Mouse (Mus musculus): ENCODE measurements around the gene Anks1. TPM values are rescaled to one million over a fixed set of nuclear protein-coding genes. Genes with fewer than 3 reads are reported as not detected.

The Anks1 gene
- total RNA-seq, 4 experiments from 2014 or later = 6.3 to 9.2 (median 7.9) TPM

DNA sequence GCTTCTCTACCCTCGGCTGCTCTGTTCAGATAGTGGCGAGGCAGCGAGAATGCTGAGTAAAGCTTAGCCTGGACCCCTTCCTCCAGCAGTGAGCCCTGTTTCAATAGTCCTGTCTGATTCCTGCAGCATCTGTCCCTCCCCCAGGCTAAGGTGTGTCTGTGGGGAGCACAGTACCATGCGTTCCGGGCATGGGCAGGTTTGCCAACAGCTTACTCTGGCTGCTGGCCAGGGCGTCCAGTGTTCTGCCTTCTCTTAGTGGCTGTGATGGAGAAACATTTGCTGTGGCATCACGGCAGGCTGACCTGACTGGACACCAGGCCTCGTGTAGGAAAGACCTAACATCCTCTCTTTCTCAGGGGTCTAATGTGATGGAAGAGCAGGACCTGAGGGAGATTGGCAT is 141.1 kb downstream of the Anks1 start:
- no peak for DNase-seq (ENCODE audit: low spot score in 2 of 2)

DNA sequence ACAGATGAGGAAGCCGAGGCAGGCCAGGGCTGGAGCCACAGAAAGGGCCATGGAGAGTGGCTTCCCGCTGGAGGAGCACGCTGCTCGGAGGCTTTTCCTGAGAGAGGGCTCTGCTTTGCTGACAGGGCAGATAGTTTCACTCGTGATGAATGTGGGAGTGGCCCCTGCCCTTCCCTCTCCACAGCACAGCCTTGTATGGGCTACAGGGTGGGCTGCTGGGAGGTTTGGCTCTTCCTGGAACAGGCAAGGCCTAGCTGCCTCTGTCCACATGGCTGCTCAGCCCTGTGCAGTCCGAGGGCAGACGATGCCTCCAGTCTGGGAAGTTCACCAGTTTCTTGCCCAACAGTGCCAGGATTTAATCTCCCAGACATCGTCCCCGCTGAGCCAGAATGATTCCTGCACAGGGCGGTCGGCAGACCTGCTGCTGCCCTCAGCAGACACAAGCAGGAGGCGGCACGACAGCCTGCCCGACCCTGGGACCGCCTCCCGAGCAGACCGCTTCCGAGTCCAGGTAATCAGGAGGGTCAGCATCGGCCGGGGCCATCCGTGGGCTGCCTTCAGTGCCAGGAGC is 143.3 kb downstream of the Anks1 start:
- DNase-seq (ENCODE audit: low spot score in 2 of 2) = no peak

DNA sequence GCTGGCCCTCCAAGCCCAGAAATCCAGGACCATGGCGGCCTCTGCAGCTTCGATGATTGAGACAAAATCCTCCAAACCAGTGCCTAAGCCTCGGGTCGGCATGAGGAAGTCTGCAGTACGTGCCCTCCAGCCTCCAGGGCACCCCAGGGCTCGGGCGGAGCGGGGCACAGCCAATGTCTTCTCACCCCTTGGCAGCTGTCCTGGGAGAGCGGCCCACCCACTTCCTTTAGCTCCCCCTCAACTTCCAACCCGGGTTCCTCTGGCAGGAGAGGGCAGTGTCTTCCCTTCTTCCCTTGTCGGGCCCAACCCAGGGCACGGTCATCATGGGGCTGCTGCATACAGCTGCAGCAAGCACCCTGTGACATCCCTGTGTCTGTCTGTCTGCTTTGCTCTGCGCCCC is 149.2 kb downstream of the Anks1 start:
- DNase-seq (ENCODE audit: low spot score in 2 of 2) = no peak

GRCm38 (mm10) chr17:28060681-28061080 is 151.6 kb downstream of the Anks1 start:
- DNase-seq (ENCODE audit: low spot score in 2 of 2) = no peak

DNA sequence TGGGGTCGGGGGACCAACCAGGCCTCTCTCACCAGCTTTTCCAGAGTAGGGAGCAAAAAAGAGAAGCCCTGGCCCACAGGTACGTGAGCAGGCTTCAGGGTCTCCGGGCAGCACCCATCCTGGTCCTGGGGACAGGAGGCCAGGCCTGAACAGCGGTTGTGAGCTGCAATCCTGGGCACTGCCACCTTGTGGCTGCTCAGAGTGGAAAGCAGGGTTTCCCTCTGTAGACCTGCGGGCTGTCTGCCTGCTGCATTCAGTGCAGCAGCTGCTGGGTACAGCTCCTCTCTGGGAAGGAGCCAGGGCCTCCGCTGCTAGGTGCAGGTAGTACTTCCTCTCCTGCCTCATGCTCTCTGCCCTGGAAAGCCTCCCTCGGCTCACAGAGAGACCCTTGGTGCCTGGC is 152.4 kb downstream of the Anks1 start:
- no peak for DNase-seq (ENCODE audit: low spot score in 2 of 2)

- DNase-seq (ENCODE audit: low spot score in 2 of 2) = no peak
These were observed 153.6 kb downstream of the Anks1 start for GRCm38 (mm10) chr17:28062710-28063109.

DNA sequence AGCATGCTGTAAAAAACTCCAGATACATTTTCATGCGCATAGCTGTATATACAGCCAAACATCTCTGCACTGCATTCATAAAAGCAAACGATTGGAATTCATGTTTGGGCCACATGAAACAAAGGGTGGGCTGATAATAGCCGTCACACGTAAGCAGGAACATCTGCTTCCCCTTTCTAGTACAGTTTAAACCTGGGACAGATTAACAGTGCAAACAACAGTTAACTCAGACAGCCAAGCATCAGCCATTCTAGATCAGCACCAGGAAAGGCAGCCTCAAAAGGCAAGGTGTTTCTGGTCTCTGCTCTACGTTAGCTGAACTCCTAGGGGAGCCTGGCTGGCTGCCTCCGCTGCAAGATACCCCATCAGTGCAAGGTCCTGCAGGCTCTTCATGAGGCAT is 154.1 kb downstream of the Anks1 start:
- DNase-seq (ENCODE audit: low spot score in 2 of 2) = no peak

- no peak for DNase-seq (ENCODE audit: low spot score in 2 of 2)
These were observed 158.2 kb downstream of the Anks1 start for GRCm38 (mm10) chr17:28067303-28067702.

DNA sequence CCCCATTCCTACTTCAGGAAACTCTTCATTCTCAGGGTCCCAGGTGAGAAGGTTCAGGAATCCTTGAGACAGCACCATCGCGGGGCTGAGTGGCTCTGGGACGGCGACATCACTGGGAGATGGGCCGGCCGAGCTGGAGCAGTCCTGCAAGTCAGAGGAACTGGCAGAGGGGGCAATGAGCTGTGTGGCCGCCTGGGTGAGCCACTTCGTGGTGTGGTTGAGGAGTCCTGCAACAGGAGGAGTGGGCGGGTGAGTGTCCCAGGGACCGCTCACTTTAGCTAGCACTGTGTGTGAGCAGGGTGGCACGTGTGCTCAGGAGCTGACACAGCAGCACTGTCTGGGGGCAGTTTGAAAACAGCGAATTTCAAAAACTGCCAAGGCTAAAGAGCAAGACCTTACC is 160.3 kb downstream of the Anks1 start:
- no peak for DNase-seq (ENCODE audit: low spot score in 2 of 2)

DNA sequence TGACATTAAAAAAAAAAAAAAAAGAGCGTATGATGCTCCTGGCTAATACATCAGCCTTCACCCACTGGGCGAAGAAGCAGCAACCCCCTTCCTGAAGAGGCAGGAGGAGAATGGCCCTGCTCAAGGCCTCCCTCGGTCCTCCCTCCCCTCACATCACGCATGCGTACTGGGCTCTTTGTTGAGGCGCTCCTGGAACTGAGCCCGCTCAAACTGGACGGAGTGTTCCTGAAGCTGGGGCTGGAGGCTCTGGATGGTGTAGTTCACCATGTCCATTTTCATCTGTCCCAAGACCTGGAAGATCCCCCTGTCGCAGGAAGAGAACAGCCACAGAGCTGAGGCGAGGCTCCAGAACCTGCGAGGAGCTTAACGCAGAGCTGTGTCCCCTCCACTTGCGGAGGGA is 161.2 kb downstream of the Anks1 start:
- no peak for DNase-seq (ENCODE audit: low spot score in 2 of 2)

- DNase-seq (ENCODE audit: low spot score in 2 of 2) = no peak
These were observed 163.6 kb downstream of the Anks1 start for GRCm38 (mm10) chr17:28072730-28073129.

GRCm38 (mm10) chr17:28074486-28074885 is 165.4 kb downstream of the Anks1 start:
- no peak for DNase-seq (ENCODE audit: low spot score in 2 of 2)

DNA sequence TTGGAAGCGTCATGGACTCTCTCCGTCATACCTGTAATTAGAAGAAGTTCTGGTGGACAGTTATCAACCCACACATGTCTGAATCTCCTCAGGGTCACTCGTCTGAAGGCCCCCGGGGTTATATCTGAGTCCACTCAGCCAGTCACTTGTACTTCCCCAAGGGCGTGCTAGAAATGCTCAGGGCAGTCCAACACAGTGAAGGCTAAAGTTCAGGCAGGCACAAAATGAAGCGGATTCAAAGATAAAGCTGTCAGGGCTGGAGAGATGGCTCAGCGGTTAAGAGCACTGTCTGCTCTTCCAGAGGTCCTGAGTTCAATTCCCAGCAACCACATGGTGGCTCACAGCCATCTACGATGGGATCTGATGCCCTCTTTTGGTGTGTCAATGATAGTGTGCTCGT is 168.9 kb downstream of the Anks1 start:
- DNase-seq (ENCODE audit: low spot score in 2 of 2) = no peak

DNA sequence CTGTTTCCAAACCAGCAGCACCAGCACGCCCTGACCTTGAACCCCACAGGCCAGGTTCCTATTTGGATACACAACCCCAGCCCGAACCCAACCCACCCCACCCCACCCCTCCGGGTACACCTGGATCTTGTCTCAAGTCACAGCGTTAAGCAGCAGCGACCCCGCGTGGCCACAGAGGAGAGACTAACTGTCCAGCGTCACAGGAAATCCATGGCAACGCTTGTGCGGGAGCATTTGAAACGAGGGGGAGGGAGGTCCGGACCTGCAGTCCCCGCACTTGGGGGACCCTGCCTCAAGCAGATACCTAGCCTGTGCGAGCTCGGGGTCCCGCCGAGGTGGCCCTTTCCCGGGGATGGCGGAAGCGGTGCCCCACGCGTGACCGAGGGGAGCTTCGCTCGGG is 170.5 kb downstream of the Anks1 start:
- DNase-seq (ENCODE audit: low spot score in 2 of 2) = peak; percentile 53 to 59

GRCm38 (mm10) chr17:28080045-28080816 is 171.1 kb downstream of the Anks1 start, which contains the start of gene Tcp11:
Gene Tcp11 (minus strand): TSS chr17:28080639.
- DNase-seq (ENCODE audit: low spot score in 2 of 2) = no peak

DNA sequence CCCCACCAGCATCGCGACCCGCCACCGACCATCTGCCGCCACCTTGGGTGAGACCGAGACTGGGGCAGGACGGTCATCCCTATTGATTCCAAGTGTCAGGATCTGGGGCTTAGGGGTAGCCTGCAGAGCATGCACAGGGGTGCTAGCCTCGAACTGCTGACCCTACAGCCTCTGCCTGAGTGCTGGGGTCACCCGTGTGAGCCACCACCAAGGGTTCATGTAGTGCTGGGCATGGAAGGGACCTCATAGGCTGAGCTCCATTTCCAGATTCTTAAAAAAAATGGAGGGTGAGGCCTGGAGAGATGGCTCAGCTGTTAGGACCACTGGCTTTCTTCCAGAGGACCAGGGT is 171.7 kb downstream of the Anks1 start:
- no peak for DNase-seq (ENCODE audit: low spot score in 2 of 2)

DNA sequence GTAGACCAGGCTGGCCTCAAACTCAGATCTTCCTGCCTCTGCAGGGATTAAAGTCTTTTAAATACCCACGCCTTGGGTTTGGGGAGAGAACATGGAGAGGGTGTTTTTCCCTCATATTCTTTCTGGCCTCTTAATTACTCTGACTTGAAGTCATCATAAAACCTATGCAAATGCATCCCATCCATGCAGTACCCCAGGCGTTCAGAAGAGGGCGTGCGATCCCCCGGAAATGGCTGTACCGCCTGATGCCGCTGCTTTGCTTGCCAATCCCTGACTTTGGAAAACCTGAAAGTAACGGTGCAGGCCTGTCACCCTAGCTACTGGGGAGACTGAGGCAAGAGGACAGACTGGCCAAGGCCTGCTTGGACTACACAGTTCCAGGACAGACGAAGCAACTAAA is 172.3 kb downstream of the Anks1 start:
- no peak for DNase-seq (ENCODE audit: low spot score in 2 of 2)

GRCm38 (mm10) chr17:28081856-28082255 is 172.8 kb downstream of the Anks1 start:
- no peak for DNase-seq (ENCODE audit: low spot score in 2 of 2)

DNA sequence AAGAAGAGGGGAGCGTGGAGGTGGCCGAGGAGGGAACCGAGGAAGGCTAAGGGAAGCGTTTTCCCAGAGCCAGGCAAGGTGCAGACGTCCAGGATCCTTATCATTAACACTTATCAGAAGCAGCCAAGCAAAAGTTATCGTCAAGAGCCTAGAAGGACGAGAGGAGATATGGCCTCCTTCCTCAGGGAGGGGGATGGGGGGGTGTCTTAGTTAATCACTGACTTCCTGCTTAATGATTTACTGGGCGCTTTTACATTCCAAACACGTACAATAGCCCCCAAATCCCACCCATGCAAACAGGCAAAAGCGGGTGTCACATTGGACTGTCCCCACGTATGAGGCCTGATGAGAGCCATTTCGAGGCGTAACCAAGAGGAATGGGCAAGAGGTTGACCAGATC is 173.8 kb downstream of the Anks1 start:
- no peak for DNase-seq (ENCODE audit: low spot score in 2 of 2)

GRCm38 (mm10) chr17:28084395-28084905 is 175.3 kb downstream of the Anks1 start:
- DNase-seq (ENCODE audit: low spot score in 2 of 2) = no peak

GRCm38 (mm10) chr17:28084964-28085363 is 175.9 kb downstream of the Anks1 start:
- DNase-seq (ENCODE audit: low spot score in 2 of 2) = peak; percentile 68 to 73

GRCm38 (mm10) chr17:28087430-28087829 is 178.3 kb downstream of the Anks1 start:
- no peak for DNase-seq (ENCODE audit: low spot score in 2 of 2)

- no peak for DNase-seq (ENCODE audit: low spot score in 2 of 2)
These were observed 179.6 kb downstream of the Anks1 start for GRCm38 (mm10) chr17:28088718-28089117.
